Mouse (Mus musculus): ENCODE measurements around the gene Aqp12. TPM values are rescaled to one million over a fixed set of nuclear protein-coding genes. Genes with fewer than 3 reads are reported as not detected.
"Not testable (repeated sequence)": the region's sequence is repeated elsewhere in the genome, so short reads cannot be mapped to it uniquely, and the experiment has no call there.

Aqp12 gene
- polyA plus RNA-seq (2014; fragmentation: Nextera tagmentation; extraction: Ambion mirVana) = not detected in 2 replicates

DNA sequence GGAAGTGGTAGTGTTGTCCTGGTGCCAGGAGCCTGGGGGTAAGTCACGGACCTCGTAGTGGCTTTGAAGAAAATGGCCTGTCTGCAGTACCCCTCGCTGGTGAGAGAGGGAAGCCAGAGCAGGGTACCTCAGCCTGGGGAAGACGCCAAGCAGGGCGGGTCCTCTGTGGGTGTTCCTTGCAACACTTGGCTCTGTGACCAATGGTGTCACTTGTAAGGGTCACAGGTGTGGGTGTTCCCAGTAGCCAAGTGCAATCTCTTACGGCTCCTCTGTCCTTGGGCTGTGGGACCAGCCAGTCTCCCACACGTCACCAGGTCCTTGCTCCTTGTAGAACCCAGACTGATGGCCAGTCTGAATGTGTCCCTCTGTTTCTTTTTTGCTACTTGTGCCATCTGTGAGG lies at the start of gene Aqp12:
Gene Aqp12, plus strand, starts transcription at position 274 of the 400 bp plus-strand sequence.
- no peaks in the 10 kb centered on the region for H3K9me3 ChIP-seq (ENCODE audit: control insufficient read depth, low read length)
- ATAC-seq (ENCODE audit: low read depth) = no peak
- H3K4me3 ChIP-seq (ENCODE audit: low read depth, low read length) = no peak within 1 kb of the TSS
- H3K4me2 ChIP-seq (ENCODE audit: low read depth, low read length) = no peak within 1 kb of the TSS
- no peaks in the 10 kb centered on the region for H3K36me3 ChIP-seq (ENCODE audit: control insufficient read depth, insufficient read depth, low read length)
- 75% methylated on average over 7 of the region's 7 CpGs for WGBS
- H3K9ac ChIP-seq (replicated peaks; ENCODE audit: low read depth, low read length) = no peak within 1 kb of the TSS
- H3K27ac ChIP-seq (ENCODE audit: low read depth, low read length) = no peak within 1 kb of the TSS
- H3K27me3 ChIP-seq (ENCODE audit: control insufficient read depth, insufficient read depth, low read length) = no peaks in the 10 kb centered on the region
- no peaks in the 10 kb centered on the region for H3K4me1 ChIP-seq (ENCODE audit: control insufficient read depth, insufficient read depth, low read length)

DNA sequence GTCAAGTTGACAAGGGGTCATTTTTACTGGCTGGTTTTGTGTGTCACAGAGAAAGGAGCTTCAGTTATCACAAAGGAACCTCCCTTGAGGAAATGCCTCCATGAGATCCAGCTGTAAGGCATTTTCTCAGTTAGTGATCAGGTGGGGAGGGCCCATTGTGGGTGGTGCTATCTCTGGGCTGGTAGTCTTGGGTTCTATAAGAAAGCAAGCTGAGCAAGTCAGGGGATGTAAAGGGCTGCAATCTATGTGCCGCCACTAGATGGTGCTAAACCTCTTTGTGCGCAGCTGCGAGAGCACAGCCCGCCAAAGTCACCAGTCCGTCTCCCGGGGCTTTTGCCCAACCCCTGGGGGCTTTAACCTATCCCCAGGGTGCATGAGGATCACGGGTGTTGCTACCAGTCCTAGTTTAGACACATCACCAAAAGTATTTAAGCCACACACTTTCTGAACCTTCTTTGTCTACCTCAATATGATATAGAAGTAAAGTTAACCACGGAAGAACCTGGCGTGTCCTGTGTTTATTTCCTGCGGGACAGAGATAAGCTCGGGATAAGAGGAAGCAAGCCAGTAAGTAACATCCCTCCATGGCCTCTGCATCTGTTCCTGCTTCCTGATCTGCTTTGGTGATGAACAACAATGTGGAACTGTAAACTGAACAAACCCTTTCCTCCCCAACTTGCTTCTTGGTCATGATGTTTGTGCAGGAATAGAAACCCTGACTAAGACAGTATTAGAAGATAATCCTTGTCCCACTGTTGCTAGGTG lies 49.4 kb upstream of the Aqp12 start:
- peak; percentile 49; the same call in 1 of the 2 replicates for ATAC-seq (ENCODE audit: low read depth)
- WGBS = 11% methylated on average over 10 of the region's 11 CpGs
- H3K9ac ChIP-seq (replicated peaks; ENCODE audit: low read depth, low read length) = not testable (repeated sequence)

DNA sequence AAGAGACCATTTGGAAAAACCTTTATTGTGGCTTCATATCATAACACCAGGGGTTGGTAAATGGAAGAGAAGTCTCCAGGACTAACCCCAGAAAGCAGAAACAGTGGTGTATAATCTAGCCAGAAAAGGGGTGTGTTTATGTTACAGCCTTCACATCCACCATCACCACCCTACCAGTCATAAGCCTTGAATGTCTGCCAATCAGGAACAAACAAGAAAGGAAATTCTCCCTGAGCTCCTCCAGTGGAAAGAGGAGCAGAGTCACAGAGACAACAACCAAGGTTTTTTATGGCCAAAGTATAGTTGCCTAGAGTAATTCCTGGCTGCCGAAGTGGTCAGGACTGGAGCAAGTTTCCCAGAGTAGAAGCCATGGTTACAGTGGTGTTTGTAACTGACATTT lies 47.1 kb upstream of the Aqp12 start:
- no peak for ATAC-seq (ENCODE audit: low read depth)
- no peaks in the 10 kb centered on the region for H3K27me3 ChIP-seq (ENCODE audit: control insufficient read depth, insufficient read depth, low read length)
- no peak overlapping the region for H3K9ac ChIP-seq (replicated peaks; ENCODE audit: low read depth, low read length)
- H3K36me3 ChIP-seq (ENCODE audit: control insufficient read depth, insufficient read depth, low read length) = no peaks in the 10 kb centered on the region
- whole genome bisulfite sequencing = 78% methylated on average over 1 of the region's 1 CpGs
- H3K4me2 ChIP-seq (ENCODE audit: low read depth, low read length) = no peak overlapping the region
- no peak overlapping the region for H3K4me3 ChIP-seq (ENCODE audit: low read depth, low read length)
- no peak overlapping the region for H3K27ac ChIP-seq (ENCODE audit: low read depth, low read length)
- no peaks in the 10 kb centered on the region for H3K4me1 ChIP-seq (ENCODE audit: control insufficient read depth, insufficient read depth, low read length)
- no peaks in the 10 kb centered on the region for H3K9me3 ChIP-seq (ENCODE audit: control insufficient read depth, low read length)

More for the DNA sequence above, 49.4 kb upstream of the Aqp12 start:
- H3K4me1 ChIP-seq (ENCODE audit: control insufficient read depth, insufficient read depth, low read length); H3K4me2 ChIP-seq (ENCODE audit: low read depth, low read length); H3K4me3 ChIP-seq (ENCODE audit: low read depth, low read length); H3K27ac ChIP-seq (ENCODE audit: low read depth, low read length); H3K9me3 ChIP-seq (ENCODE audit: control insufficient read depth, low read length); H3K27me3 ChIP-seq (ENCODE audit: control insufficient read depth, insufficient read depth, low read length); H3K36me3 ChIP-seq (ENCODE audit: control insufficient read depth, insufficient read depth, low read length): not testable (repeated sequence)

DNA sequence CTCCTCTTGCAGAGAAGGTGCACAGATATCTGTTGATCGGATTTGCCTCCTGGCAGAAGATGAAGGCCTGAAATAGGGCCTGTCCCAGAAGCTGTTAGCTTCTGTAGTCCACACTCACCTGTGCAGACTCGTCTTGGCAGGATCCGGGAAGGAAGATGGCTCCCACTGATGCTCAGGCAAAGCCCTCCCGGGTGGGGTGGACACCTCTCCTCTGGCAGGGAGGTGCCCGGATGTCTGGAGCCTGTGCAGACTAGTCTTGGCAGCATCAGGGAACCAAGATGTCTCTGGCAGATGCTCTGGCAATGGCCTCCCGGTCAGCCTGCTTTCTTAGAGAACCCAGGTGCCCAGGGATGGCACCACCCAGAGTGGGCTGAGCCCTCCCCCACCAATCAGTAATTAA lies 35.3 kb upstream of the Aqp12 start:
- H3K27ac ChIP-seq (ENCODE audit: low read depth, low read length); ATAC-seq (ENCODE audit: low read depth); H3K4me2 ChIP-seq (ENCODE audit: low read depth, low read length); H3K27me3 ChIP-seq (ENCODE audit: control insufficient read depth, insufficient read depth, low read length); H3K4me1 ChIP-seq (ENCODE audit: control insufficient read depth, insufficient read depth, low read length); H3K9me3 ChIP-seq (ENCODE audit: control insufficient read depth, low read length); H3K9ac ChIP-seq (replicated peaks; ENCODE audit: low read depth, low read length); H3K4me3 ChIP-seq (ENCODE audit: low read depth, low read length); H3K36me3 ChIP-seq (ENCODE audit: control insufficient read depth, insufficient read depth, low read length): not testable (repeated sequence)
- 83% methylated on average over 6 of the region's 6 CpGs for WGBS

DNA sequence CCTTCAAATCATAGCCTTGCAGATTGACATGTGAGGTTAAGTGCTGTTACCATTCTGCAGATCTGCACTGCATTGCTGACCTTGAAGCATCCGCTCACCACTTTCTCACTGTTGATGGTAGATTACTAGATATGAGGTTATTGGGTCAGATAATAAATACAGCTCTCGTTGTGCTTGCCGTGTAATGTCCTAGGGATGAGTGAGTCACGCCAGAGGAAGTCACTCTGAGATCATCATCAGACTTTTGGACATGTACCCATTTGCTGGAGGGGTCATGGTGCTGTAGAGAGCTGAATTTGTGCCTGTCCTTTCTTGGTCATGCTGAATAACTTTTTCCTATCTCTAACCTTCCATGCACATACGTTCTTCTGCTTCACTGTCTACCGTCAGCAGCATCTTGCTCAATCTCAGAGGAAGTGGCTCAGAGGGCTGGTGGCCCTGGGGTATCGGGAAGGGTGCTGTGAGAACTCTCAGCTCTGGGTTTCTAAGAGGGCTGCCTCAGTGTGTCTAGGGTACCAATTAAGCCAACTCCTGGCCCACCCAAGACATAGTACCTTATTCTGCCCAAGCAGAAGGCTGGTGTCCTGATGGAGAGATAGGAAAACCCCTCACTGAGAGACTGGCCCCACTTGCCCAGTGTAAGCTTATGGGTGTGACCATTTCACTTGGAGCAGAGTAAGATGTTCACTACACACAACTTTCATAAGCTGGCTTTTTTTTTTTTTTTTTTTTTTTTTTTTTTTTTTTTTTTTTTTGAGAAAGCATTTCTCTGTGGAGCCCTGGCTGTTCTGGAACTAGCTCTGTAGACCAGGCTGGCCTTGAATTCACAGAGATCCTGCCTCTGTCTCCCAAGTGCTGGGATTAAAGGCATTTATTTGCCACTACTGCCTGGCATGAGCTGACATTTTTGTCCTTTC lies 34.0 kb upstream of the Aqp12 start:
- Histone ChIP-seq H3K4me3 (ENCODE audit: low read depth, low read length) (no peak overlapping the region), H3K4me2 (ENCODE audit: low read depth, low read length) (no peak overlapping the region), H3K9me3 (ENCODE audit: control insufficient read depth, low read length) (no peaks in the 10 kb centered on the region), H3K27ac (ENCODE audit: low read depth, low read length) (no peak overlapping the region), H3K27me3 (ENCODE audit: control insufficient read depth, insufficient read depth, low read length) (no peaks in the 10 kb centered on the region), H3K4me1 (ENCODE audit: control insufficient read depth, insufficient read depth, low read length) (no peaks in the 10 kb centered on the region), H3K36me3 (ENCODE audit: control insufficient read depth, insufficient read depth, low read length) (no peaks in the 10 kb centered on the region), H3K9ac (replicated peaks; ENCODE audit: low read depth, low read length) (no peak overlapping the region)
- 89% methylated on average over 7 of the region's 7 CpGs for WGBS
- no peak for ATAC-seq (ENCODE audit: low read depth)

DNA sequence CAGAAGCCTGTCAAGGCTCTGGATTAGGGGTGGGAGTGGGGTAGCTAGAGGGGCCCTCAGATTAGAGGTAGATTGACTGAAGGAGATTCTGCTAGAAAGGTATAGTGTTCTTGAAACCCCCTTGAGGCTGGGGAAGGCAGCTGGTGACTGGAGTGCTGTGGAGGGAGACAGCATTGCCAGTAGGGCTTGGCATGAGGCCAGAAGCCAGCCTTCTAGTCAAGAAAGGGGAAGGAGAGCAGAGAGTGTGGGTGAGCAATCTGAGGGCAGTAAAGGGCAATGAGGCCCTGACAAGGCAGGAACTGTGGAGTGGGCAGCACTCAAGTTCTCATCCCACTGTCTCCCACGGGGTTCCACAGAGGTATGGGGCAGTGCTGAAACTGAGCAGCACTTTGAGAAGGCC lies 33.3 kb upstream of the Aqp12 start:
- Histone ChIP-seq H3K36me3 (ENCODE audit: control insufficient read depth, insufficient read depth, low read length) (no peaks in the 10 kb centered on the region), H3K4me1 (ENCODE audit: control insufficient read depth, insufficient read depth, low read length) (no peaks in the 10 kb centered on the region), H3K4me2 (ENCODE audit: low read depth, low read length) (no peak overlapping the region), H3K4me3 (ENCODE audit: low read depth, low read length) (no peak overlapping the region), H3K27me3 (ENCODE audit: control insufficient read depth, insufficient read depth, low read length) (no peaks in the 10 kb centered on the region), H3K9ac (replicated peaks; ENCODE audit: low read depth, low read length) (no peak overlapping the region), H3K9me3 (ENCODE audit: control insufficient read depth, low read length) (no peaks in the 10 kb centered on the region), H3K27ac (ENCODE audit: low read depth, low read length) (no peak overlapping the region)
- 69% methylated on average over 1 of the region's 1 CpGs for WGBS
- ATAC-seq (ENCODE audit: low read depth) = no peak

DNA sequence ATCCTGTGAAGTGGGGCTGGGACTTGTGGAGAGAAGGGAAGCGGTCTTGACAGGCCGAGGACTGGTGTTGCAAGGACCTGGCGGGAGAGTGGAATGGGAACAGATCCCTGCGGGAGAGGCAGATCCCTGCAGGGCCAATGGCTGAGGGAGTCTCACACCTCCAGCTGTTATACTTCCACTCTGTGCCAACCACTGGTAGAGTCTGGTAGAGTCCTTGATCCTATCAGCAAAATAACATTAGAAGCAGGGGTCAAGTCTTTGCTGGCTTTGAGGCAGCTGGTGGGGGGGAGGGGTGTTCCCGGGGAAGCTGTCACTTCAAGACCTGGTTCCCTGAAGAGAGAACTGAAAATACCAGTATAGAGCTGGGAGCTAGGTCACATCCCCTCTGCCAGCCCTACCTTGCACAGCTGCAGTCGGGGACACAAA lies 30.0 kb upstream of the Aqp12 start:
- no peaks in the 10 kb centered on the region for H3K36me3 ChIP-seq (ENCODE audit: control insufficient read depth, insufficient read depth, low read length)
- no peak for ATAC-seq (ENCODE audit: low read depth)
- H3K27me3 ChIP-seq (ENCODE audit: control insufficient read depth, insufficient read depth, low read length) = no peaks in the 10 kb centered on the region
- H3K9ac ChIP-seq (replicated peaks; ENCODE audit: low read depth, low read length) = no peak overlapping the region
- H3K4me1 ChIP-seq (ENCODE audit: control insufficient read depth, insufficient read depth, low read length) = no peaks in the 10 kb centered on the region
- no peaks in the 10 kb centered on the region for H3K9me3 ChIP-seq (ENCODE audit: control insufficient read depth, low read length)
- H3K27ac ChIP-seq (ENCODE audit: low read depth, low read length) = no peak overlapping the region
- no peak overlapping the region for H3K4me3 ChIP-seq (ENCODE audit: low read depth, low read length)
- no peak overlapping the region for H3K4me2 ChIP-seq (ENCODE audit: low read depth, low read length)
- 61% methylated on average over 6 of the region's 6 CpGs for WGBS

DNA sequence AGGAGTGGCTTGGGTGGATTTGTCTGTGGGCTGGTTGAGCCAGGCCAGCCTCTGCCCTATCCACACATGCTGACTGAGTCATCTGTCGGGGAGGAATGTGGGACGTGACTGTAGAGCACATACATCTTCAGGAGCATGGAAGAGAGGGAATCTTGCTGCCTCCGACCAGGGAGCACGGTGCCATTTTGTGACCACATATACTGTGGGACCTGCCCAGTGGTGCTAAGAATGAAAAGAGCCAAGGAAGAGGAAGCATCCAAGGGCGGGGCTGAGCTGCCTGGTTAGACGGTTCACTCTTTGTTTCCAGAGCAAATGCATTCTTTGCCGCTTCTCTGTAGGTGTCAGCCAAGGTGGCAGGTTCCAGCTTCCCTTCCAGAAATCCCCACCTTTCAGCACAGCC lies 27.5 kb upstream of the Aqp12 start:
- H3K9ac ChIP-seq (replicated peaks; ENCODE audit: low read depth, low read length) = no peak overlapping the region
- no peaks in the 10 kb centered on the region for H3K9me3 ChIP-seq (ENCODE audit: control insufficient read depth, low read length)
- H3K4me3 ChIP-seq (ENCODE audit: low read depth, low read length) = no peak overlapping the region
- H3K4me2 ChIP-seq (ENCODE audit: low read depth, low read length) = no peak overlapping the region
- WGBS = 61% methylated on average over 7 of the region's 7 CpGs
- no peaks in the 10 kb centered on the region for H3K36me3 ChIP-seq (ENCODE audit: control insufficient read depth, insufficient read depth, low read length)
- H3K4me1 ChIP-seq (ENCODE audit: control insufficient read depth, insufficient read depth, low read length) = no peaks in the 10 kb centered on the region
- ATAC-seq (ENCODE audit: low read depth) = no peak
- H3K27ac ChIP-seq (ENCODE audit: low read depth, low read length) = no peak overlapping the region
- no peaks in the 10 kb centered on the region for H3K27me3 ChIP-seq (ENCODE audit: control insufficient read depth, insufficient read depth, low read length)

DNA sequence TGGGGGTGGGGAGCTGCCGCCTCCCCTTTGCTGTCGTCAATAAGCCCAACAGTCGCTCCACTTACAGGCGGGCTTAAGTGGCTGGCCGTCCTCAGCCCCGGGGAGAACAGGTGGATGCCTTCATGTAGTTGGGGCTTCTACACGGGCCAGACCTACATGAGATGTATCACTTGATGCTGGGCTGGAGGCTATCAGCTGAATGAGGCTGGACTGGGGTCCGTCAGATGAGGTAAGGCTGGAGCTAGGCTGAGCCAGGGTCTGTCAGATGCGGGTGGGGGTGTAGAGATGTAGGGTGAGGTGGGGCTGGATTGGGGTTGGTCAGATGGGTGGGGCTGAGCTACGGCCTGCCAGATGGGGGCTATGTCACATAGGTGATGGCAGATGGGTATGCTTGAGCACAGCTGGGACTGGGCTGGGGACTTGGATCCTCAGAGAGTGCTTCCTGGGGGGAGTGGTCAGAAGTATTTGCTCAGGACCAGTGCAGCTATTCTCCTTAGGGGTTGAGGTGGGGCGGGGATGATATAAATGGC lies 27.0 kb upstream of the Aqp12 start:
- Histone ChIP-seq H3K4me2 (ENCODE audit: low read depth, low read length) (no peak overlapping the region), H3K4me3 (ENCODE audit: low read depth, low read length) (no peak overlapping the region), H3K4me1 (ENCODE audit: control insufficient read depth, insufficient read depth, low read length) (no peaks in the 10 kb centered on the region), H3K36me3 (ENCODE audit: control insufficient read depth, insufficient read depth, low read length) (no peaks in the 10 kb centered on the region), H3K27ac (ENCODE audit: low read depth, low read length) (no peak overlapping the region), H3K27me3 (ENCODE audit: control insufficient read depth, insufficient read depth, low read length) (no peaks in the 10 kb centered on the region), H3K9me3 (ENCODE audit: control insufficient read depth, low read length) (no peaks in the 10 kb centered on the region), H3K9ac (replicated peaks; ENCODE audit: low read depth, low read length) (no peak overlapping the region)
- WGBS = 48% methylated on average over 11 of the region's 11 CpGs
- ATAC-seq (ENCODE audit: low read depth) = no peak

All from neural tube, embryonic 14.5 days (tissue).